Mouse (Mus musculus) neutrophil, adult 83 days (primary cell): ENCODE measurements around the gene Rps27a. TPM values are rescaled to one million over a fixed set of nuclear protein-coding genes. Genes with fewer than 3 reads are reported as not detected.

ENCODE experiments used
- total RNA-seq, 2 experiments: library from RNA; stranded (reverse); gene quantifications; one replicate each; pipeline ENCODE4 v1.2.4; 2023

Rps27a gene
- 100 to 1,000 TPM; 874 to 939 TPM for total RNA-seq

DNA sequence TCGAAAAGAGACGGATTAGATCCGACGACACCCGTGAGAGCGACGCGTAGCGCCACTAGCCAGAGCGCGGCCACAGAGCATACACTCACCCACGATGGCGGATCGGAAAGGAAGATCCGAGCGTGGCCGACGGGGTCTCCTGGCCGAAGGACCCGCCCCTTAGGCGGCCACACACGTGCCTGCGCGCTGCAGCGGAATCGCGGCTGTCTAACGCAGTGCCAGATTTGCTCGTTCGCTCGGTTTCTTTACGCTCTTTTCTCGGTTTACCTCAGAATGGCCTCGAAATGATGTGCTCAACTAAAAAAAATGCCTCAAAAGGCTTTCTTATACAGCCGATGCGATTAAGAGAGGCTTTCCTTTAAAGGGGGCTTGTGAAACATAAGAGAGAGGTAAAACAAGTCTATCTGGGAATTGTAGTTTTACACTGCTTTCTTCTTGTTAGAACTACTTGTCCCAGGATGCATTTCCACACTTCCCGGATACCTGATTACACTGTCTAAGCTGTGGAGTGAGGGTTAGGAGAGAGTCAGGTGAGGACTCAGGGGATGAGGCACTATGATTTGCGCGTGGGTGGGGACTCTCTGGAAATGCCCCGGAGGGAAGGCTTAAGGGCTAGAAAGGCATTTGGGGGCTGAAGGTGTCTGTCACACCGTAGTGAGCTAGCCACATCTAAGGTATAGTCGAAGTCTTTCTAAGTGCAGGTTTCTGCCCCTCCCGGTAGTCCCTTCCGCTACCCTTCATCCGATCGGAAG, at the start of gene Rps27a, which contains the start of gene Clhc1:
Rps27a (minus strand) TSS at position 358 of the 752 bp plus-strand sequence.
Clhc1 (plus strand) TSS at position 199 of the 752 bp plus-strand sequence.

GRCm38 (mm10) chr11:29525988-29526794, 21.7 kb downstream of the Rps27a start, which contains the start of gene Mtif2:
Gene Mtif2, plus strand, starts transcription at chr11:29526408.

GRCm38 (mm10) chr11:29514682-29515412, 33.1 kb downstream of the Rps27a start, which contains the start of gene Prorsd1:
Gene Prorsd1, minus strand, starts transcription at chr11:29515033.

Other genes starting within 250 kb of the Rps27a start
- 10 to 100 TPM; 27.4 to 35.3 TPM for gene Ccdc88a, start 174.5 kb downstream of the Rps27a start, total RNA-seq
- 10 to 100 TPM; 15.7 to 16.0 TPM for gene Prorsd1, start 33.1 kb downstream of the Rps27a start, total RNA-seq
- 10 to 100 TPM; 10.6 to 14.9 TPM for gene Mtif2, start 21.7 kb downstream of the Rps27a start, total RNA-seq
- gene Clhc1, start 159 bp downstream of the Rps27a start, total RNA-seq: not detected
- 100 to 1,000 TPM in 1 of 2 experiments, 10 to 100 TPM in 1; 96.8 to 107 TPM for gene Rtn4, start 144.8 kb upstream of the Rps27a start, total RNA-seq